Mouse (Mus musculus) left cerebral cortex, postnatal 25 days (tissue): ENCODE results near the gene Rag1. TPM values are rescaled to one million over a fixed set of nuclear protein-coding genes. Genes with fewer than 3 reads are reported as not detected.

Experiments
- DNase-seq, 2 experiments: peaks; one replicate each; pipeline ENCODE4 v3.0.0; 2022; ENCODE audit warnings: low spot score in 2 of 2, mixed read lengths in 1 of 2
- intact Hi-C: fragments of 180-260 bp; cut with DNase I; formaldehyde crosslinking; loops from one replicate; pipeline ENCODE4 v1.15.1; 2025
- total RNA-seq, 2 experiments: library from RNA; stranded (reverse); gene quantifications; 2 replicates each; pipeline ENCODE4 v1.2.3; 2021

Gene Rag1
- total RNA-seq, 2 experiments from 2014 or later, result 0.18 to 0.37 TPM

DNA sequence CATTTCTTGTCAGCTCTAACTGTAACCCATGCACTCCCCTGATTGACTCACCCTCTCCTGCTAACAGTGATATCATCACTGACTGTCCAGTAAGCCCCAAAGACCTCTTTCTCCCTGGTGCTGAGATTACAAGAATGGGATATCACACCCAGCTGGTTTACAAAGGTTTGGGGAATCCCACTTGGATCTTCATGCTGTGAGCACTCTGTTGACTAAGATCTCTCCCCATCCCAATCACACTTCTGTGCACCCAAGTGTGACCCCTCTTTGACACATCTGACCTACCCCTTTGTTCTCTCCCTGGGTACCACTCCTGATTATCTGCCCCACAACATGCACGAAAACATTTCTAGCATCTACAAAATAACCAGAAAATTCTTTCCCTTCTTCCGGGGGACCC, 940 bp downstream of the Rag1 start:
- DNase-seq, result no peak
- intact Hi-C loops, result no loop called here

DNA sequence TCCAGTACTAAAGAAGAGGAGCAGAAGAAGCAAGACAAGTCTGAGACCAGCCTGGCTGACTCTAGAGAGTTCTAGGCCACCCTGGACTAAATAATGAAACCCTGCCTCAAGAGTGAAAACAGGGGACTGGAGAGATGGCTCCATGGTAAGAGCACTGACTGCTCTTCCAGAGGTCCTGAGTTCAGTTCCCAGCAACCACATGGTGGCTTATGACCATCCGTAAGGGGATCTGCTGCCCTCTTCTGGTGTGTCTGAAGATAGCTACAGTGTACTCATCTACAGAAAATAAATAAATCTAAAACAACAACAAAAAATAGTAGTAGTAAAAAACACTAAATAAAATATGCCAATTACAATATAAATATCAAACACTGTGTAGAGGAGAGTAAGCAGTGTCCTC, 3.5 kb downstream of the Rag1 start:
- DNase-seq, result no peak
- intact Hi-C loops, result no loop called here

DNA sequence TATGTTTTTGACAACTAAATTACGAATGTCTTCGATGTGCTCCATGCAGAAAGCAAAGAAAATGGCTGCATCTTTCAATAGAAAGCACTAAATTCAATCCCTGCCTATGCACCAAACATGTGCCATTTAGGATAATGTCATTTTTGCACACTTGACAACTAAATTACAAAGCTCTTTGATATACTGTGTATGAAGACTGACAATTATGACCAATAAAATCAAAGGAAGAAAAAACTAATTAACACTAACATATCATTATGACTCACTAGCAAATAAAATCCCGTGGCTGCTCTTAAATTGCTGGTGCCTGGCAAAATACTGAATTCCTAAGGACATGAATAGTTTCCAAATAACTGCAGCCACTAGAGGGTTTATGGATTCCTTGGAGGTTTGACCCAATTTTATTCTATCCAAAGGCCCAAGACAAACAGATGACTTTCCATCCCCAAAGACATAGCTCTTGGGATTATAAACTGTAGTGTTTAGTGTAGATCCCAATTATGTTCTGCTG, 9.4 kb downstream of the Rag1 start:
- intact Hi-C loops, result no loop called here
- DNase-seq, result no peak

DNA sequence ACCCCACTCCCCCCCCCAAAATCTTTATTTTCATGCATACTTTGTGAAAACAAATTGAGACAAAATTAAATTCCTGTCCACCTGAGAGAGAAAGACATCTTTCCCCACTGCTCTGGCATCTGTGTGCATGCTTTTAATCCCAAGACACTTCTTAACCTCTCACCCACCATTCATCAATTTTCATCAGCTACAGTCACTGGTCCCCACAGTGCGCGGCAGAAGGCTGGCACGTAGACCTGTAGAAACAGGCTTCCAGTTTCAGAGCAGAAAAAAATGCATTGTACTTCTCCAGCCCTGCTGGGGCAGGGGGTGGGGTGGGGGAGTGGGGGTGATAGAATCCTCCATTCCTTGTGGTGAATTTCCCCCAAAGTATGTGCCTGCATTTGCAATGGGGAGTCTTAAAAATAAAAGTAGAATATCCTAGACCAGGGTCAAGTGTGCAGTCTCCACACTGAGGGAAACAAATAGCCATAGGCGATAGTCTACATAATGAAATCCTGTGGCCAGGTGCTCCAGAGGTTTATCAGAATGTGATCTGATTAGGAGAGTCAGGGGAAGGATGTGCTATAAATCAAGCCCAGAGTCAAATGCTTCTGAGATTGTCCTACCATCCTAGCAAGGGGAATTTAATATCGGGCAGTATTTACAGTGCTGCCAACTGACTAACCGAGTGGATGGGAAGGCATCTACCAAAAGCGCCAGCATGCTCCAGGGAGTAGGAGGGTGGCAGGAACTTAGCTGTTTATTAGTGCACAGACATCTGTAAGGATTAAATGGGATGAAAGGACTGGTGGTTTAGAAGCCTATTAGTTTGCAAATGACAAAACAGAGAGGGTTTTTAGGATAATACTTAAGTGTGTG, 10.1 kb downstream of the Rag1 start:
- intact Hi-C loops, result no loop called here
- no peak for DNase-seq

DNA sequence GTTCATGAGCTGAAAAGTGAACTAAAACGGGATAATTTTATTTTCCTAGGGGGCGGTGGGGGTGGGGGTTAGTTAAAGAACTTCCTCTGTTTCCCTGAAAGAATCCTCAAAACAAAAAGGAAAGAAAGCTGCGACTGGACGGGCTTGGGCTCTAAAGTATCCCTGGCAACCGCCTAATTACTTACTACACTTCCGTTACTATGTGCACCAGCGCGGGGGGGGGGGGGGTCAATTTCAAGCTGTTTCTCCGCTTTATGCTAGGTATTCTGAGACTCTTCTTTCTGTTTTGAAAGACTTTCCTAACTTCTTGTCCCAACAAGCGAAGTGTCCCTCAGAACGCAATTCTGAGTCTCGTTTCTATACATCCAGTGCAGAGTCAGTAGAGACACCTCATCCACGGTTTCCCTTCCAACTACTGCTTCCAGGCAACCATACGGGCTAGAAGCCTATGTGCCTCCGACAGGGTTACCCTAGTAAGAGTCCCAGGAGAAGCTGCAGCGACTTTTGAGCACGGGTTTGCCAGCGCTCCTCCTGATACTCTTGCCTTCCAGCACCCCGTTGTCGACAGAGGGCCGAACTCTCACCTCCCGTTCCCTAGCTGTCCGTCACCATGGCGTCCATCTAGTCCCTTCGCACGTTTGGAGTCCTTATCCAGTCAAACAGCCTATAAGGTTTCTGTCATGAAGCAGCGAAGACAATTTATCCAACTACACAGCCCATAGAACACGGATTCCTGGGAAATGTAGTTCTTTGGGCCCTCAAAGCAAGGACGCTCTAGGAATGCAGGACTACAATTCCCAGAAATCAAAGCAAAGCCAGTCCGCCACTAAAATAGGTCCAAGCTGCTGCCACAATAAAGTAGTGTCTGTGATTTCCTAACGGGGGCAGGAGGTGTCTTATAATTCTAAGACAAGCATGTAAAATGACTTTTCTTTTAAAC, 20.7 kb downstream of the Rag1 start:
- intact Hi-C loops, result no loop called here
- peak; percentile 90 to 98 for DNase-seq

DNA sequence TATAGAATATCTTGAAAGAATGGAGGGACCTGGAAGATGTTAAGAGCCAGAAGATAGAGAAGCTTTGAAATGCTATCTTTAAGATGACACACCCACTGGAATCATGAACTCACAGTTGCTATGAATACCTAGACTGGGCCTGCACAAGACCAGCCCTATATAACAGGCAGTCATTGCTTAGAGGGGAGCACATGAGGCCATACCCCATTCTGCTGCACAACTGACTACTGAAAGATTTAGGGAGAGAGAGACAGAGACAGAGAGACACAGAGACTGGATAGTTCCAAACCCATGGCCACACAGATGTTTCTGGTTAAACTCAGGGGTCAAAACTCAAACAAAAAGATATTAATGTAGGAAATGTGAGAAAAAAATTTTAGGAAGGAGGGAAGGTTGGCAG, 22.1 kb downstream of the Rag1 start:
- DNase-seq, result no peak
- intact Hi-C loops, result no loop called here

DNA sequence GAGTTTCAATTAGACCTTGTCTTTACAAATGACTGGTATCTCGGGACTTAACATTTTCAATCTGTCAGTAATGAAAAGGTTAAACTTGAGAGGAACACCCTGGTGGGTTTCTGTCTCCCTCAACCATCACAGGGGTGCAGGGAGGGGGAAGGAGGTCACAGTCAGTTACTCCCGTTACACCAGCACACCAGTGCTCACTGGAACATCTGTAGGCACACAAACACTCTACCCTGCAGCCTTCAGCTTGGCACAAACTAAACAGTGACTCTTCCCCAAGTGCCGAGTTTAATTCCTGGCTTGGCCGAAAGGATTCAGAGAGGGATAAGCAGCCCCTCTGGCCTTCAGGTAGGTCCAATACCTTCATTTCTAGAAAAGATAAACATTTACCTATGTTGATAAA, 24.8 kb downstream of the Rag1 start, which contains the start of gene Rag2:
TSS of gene Rag2 (plus strand) at position 193 of the 400 bp plus-strand sequence.
- DNase-seq, result no peak
- intact Hi-C loops, result no loop called here

DNA sequence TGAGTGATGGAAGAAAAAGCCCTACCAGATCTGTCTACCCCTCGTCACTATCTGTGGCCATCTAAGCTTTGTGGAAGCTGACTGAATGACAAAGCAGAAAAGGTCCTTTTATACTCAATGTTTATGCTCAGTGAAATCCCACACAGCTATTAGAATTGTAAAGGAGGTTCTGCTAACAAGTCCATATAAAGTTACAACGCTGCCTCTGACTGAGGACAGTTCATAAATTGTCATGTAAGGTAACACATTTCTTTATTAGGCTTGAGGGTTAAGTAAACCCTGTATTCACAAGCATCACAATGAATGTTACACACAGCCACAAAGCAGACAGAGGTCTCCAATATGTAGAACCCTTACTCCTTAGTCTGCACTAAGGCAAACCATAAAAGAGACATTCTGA, 25.3 kb downstream of the Rag1 start:
- no peak for DNase-seq
- intact Hi-C loops, result no loop called here

DNA sequence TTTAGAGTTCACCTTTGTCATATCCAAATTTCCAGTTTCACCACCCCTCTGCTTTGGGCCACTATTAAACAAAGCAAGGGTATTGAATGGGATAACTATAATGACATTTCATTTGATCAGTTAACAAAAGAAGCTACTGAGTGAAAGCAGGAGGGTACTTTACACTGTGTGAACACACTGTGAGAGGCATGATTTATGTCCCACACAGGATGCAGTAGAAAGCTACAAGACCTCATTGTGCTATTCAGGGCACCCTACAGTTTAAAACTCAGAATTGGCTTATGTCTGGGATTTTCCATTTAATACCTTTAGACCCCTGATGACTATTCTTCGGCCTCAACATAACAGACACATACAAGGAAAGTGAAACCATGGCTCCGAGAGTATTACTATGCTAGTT, 26.3 kb downstream of the Rag1 start:
- intact Hi-C loops, result no loop called here

DNA sequence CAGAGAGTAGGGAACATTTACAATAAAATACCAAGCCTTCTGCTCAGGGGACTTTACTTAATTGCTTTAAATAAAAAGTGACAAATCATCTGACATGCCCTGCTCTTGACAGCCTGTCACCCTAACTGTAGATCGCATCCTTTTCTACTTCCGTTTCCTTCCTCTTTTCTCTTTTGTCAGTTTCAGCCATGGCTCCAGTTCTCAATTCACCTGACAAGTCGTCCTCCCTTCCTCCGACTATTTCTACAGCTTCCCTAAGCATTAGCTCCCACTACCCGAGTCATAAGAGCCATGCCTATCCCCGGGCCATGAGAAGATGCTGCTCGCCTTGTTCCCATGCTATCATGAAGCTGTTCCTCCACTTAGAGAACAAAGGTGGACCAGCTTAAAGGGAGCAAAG, 27.7 kb downstream of the Rag1 start:
- intact Hi-C loops, result no loop called here

More for the DNA sequence above, 26.3 kb downstream of the Rag1 start:
- DNase-seq, result no peak

DNA sequence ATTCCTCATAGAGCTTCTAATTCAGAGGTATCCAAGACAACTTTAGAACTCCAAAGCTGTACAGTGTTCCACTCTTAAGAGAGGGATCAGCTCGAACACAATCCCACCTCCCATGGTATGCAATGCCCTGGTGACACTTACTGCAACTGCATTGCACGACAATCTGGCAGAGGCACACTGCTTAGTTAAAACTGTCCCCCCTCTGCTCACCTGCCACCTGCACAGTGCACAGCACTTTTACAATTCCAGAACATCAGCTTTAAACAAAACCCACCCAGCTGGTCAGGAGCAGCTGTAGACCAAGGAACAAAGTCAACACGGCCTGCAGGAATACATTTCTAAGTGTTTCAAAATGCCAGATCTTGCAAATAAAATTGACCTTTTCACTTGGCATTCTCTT, 28.4 kb downstream of the Rag1 start:
- no peak for DNase-seq
- intact Hi-C loops, result no loop called here

More for the DNA sequence above, 27.7 kb downstream of the Rag1 start:
- DNase-seq, result no peak

DNA sequence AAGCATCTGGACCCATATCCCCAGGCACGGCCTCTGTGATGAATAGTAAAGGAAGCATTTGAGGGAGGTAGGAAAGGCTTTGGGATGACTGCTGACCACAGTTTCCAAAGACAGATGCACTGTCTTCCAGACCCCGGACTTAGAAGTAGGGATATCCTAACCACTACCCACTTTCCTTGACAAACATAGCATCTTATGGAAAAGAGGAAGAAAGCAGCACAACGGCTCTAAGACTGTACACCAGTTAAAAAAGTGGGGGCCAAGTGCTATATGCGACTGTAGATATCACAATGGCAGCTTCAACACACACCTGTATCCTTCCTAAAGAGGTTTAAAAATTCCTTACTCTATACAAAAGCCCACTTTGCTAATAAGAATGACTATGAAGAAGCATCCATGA, 30.9 kb downstream of the Rag1 start:
- DNase-seq, result no peak
- intact Hi-C loops, result no loop called here

DNA sequence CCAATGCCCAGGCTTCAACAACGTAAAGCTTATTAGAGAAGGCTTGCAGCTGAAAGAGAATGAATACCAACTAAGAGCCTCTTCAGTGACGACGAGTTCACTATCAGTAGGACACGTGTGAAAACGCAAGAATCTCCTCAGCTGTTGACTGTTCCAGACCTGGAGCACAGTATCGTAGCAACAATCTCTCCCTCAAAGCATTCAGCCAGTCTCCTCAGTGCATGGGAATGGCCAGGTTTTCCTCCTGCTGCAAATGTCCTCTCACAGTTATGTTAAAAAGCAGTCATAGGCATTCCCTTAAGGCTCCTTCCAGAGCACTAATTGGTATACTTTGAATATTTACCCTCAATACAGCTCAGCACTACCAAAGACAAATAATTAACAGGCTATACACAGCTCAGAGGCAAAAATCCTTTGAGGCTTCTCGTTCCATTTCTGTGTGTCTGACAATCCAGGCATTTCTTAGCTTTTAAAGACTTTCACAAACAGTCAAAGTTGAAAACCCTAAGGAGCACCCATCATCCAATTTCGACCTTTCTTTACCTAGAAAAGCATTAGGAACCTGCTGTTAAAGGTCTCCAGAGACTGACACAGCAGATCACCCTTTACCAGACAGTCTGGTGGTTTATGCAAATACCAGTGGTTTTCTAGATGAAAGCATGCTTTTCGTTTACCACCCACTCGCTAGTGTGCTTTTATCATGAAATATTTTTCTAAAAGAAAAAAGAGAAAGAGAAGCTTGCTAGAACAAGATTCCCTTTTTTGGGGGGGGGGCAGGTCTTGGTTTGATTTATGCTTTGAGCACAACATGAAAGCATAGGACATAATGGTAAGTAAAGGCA, 33.6 kb downstream of the Rag1 start:
- no peak for DNase-seq
- intact Hi-C loops, result no loop called here

DNA sequence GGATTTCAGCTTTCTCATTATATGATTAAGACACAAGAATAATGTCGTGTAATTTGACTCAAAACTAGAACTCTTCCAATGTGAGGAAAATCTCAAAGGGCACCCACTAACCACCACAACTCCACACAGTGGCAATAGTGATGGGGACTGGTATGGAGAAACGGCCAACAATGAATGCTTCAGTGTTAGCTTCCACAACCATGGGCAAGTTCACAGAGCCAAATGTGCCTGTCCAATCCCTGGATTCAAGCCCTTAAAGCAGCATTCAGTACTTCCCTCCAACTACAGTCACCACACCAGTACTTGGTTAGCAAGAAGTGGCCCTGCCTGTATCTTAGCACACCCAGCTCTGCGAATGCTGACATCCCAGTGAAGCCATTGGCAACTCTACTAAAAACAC, 38.4 kb downstream of the Rag1 start:
- intact Hi-C loops, result no loop called here
- no peak for DNase-seq

DNA sequence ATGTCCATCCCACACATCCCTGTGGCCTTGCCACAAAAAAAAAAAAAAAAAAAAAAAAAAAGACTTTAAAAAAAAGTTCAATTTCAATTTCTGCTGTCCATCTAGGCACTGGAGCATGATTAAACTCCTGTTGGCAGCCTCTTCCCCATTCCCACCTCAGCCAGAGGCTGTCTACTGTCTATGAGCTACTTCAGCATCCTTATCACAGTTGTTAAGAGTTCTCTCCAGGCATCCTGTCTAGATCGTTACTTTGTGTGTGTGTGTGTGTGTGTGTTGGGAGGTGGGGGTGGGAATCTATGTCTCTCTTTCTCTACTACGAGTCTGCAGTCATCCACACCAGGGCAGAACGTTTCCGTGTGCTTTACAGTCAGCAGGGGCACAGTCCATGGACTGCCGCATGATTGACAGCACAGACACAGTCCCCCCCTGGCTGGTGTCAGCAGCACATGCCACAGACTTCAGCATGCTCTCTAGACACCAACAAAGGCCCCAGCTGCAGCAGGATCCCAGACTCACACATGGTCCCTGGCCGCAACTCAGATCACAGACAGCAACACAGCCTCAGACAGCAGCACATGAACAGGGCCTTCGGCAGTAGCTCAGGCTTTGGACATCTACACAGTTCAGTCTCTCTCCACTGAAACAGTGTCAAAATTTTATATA, 40.9 kb downstream of the Rag1 start:
- intact Hi-C loops, result no loop called here
- no peak for DNase-seq

DNA sequence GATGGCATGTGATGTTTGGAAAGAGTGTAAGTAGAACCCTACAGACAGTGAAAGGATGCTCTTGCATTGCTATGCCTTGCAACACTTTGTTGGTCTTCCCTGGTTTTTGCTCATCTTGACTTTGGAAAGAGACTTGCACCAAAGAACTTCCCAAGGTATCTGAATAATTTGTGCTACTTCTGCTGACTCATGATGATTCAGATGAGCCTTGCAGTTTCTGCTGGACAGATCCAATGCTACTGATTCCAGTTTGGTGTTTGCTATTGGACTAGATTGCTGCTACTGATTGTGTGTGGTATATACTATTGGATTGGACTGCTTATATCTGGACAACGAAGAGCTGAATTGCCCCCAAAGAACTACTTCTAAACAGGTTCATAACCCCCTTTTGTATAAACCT, 46.2 kb downstream of the Rag1 start:
- intact Hi-C loops, result no loop called here
- no peak for DNase-seq

DNA sequence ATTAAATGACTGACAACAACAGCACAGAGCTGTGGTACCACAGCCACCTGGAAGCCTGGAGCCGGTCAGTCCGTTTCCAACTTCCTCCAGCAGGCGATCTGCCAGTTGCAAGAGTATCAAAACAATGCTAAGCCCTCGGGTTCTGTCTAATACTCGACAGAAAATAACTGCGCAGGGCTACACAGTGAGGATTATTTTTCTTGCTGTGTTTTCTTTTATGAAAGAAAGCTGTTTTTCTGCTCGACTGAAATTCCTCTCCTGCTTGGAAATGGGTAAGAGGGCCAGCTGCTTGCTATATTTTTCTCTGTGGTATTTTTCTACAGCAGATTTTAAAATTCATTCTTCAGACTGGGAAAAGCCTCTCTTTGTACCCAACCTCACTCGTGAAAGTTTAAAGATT, 48.6 kb downstream of the Rag1 start:
- intact Hi-C loops, result no loop called here
- peak; percentile 16 to 53 for DNase-seq

DNA sequence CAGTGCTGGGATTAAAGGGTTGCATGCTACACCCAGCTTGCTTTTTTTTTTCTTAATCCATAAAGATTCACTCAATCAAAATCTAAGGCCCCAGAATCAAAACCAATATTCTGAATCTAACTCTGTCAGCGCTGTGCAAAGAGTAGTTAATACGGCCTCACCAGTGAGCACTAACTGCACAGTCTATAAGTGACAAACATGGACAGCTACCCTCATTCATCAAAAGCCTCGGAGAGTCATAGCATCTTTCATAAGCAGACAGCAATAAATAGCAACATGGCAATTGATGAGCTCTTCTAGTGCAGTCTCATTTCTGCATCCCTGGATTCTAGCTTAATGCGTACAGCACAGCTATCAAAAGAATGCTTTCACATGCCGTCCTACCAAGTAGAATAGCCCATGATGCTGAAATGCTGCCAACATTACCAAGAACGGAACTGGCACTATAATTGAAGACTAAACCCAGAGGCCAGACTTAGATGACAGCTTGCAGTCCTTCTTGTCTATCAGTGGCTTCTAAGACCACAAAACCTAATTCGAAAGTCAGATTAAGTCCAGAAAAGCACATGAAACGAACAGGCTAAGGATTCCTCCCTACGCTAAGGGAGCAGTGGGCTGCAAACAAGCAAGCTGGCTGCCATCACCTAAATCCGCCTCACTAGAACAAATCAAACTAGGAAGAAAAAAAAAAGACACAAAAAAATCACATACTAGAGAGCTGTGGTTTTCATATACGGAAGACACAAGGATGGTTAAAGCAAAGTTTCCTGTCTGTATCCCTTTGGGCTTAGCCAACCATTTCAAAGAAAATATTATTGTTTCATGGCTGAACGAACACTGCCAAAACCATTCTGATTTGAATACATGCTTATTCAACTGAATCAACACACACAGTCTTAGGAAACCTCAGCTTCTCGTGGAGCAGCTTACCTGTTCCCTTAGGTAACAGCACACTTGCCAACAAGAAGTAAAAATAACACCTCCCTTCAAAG, 50.8 kb downstream of the Rag1 start:
- intact Hi-C loops, result loop anchor here (2.0 kb wide), 1 partner anchor 54 kb away; no protein-coding TSS in a partner anchor
- DNase-seq, result peak in 1 of 2 experiments; percentile 50
